Mouse (Mus musculus): ENCODE data around the gene Bcl11b. TPM values are rescaled to one million over a fixed set of nuclear protein-coding genes. Genes with fewer than 3 reads are reported as not detected.

The Bcl11b gene
- total RNA-seq, 2 experiments from 2014 or later = 131 to 149 TPM

DNA sequence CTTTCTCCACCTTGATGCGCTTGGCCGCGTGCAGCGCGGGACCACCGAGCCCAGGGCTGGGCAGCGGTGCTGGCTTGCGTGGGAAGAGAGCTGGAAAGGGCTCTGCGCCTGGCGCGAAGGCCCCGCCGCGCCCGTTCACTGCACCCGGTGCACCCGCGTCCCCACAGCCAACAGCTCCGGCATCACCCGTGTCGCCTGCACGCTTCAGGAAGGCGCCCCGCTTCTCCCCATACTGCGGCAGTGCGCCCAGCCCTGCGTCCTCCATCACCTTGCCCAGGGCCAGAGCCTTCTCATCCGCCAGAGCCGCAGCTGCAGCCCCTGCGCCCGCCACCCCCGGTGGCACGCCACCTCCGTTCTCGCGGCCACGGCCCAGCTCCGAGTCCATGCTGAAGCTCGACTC is 87.4 kb downstream of the Bcl11b start:
- DNase-seq (ENCODE audit: extremely low spot score in 1 of 2, low spot score in 1 of 2) = no peak

DNA sequence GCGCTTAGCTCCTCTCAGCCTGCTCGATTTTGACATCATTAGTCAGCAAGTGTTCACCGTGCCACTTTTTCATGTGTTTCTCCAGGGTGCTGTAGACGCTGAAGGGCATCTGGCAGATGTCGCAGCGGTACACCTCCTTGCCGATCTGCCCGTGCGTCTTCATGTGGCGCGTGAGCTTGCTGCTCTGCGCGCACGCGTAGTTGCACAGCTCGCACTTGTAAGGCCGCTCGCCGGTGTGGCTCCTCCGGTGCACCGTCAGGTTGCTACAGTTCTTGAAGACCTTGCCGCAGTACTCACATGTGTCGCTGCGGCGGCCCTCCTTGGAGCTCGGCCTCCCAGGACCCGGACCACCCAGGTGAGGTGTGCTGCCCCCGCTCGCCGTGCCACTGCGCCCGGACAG is 88.0 kb downstream of the Bcl11b start:
- DNase-seq (ENCODE audit: extremely low spot score in 1 of 2, low spot score in 1 of 2) = no peak

GRCm38 (mm10) chr12:107908826-107909225 is 94.6 kb downstream of the Bcl11b start:
- no peak for DNase-seq (ENCODE audit: extremely low spot score in 1 of 2, low spot score in 1 of 2)

DNA sequence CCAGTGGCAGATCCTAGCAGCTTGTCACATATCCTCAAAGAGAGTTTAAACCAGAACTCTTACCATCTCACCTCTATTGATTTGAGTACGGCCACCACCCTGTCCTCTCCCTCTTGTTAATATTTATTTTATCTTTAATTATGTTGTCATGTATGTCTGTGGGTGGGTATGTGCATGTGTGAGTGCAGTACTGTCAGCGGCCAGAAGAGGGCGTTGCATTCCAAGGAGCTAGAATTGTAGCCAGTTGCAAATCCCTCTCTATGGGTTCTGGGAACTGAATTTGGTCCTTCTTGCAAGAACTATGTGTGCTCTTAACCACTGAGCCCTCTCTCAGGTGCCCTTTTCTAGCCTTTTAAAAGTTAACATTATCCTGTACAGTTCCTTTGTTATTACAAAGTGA is 98.1 kb downstream of the Bcl11b start:
- DNase-seq (ENCODE audit: extremely low spot score in 1 of 2, low spot score in 1 of 2) = no peak

GRCm38 (mm10) chr12:107904457-107904856 is 98.9 kb downstream of the Bcl11b start:
- DNase-seq (ENCODE audit: extremely low spot score in 1 of 2, low spot score in 1 of 2) = no peak

GRCm38 (mm10) chr12:107903949-107904348 is 99.5 kb downstream of the Bcl11b start:
- no peak for DNase-seq (ENCODE audit: extremely low spot score in 1 of 2, low spot score in 1 of 2)

GRCm38 (mm10) chr12:107891449-107891848 is 112.0 kb downstream of the Bcl11b start:
- DNase-seq (ENCODE audit: extremely low spot score in 1 of 2, low spot score in 1 of 2) = no peak

GRCm38 (mm10) chr12:107890326-107890725 is 113.1 kb downstream of the Bcl11b start:
- no peak for DNase-seq (ENCODE audit: extremely low spot score in 1 of 2, low spot score in 1 of 2)

GRCm38 (mm10) chr12:107889841-107890240 is 113.6 kb downstream of the Bcl11b start:
- no peak for DNase-seq (ENCODE audit: extremely low spot score in 1 of 2, low spot score in 1 of 2)

- peak in 1 of 2 experiments; percentile 4 for DNase-seq (ENCODE audit: extremely low spot score in 1 of 2, low spot score in 1 of 2)
These were observed 114.8 kb downstream of the Bcl11b start for GRCm38 (mm10) chr12:107888646-107889045.

GRCm38 (mm10) chr12:107888049-107888448 is 115.4 kb downstream of the Bcl11b start:
- no peak for DNase-seq (ENCODE audit: extremely low spot score in 1 of 2, low spot score in 1 of 2)

DNA sequence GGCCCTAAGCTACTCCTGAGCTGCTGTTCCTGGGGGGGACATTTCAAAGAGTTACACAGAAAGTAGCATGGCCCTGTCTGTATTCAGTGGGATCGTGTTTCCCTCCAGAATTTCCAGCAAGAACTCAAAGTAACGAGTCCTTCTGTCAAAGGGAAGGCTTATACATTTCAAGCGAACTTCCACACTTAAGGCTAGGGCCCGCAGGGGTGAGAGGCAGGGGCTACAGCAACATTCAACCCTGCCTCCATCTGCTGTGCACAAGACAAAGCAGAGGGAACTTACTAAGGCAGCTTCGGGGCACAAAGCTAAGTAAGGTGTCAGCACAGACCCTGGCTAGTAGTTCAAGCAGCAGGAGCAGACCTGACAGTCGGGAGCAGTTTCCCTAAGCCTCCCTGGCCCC is 115.8 kb downstream of the Bcl11b start:
- DNase-seq (ENCODE audit: extremely low spot score in 1 of 2, low spot score in 1 of 2) = no peak

- no peak for DNase-seq (ENCODE audit: extremely low spot score in 1 of 2, low spot score in 1 of 2)
These were observed 118.9 kb downstream of the Bcl11b start for GRCm38 (mm10) chr12:107884330-107885065.

- no peak for DNase-seq (ENCODE audit: extremely low spot score in 1 of 2, low spot score in 1 of 2)
These were observed 121.7 kb downstream of the Bcl11b start for GRCm38 (mm10) chr12:107881726-107882125.

DNA sequence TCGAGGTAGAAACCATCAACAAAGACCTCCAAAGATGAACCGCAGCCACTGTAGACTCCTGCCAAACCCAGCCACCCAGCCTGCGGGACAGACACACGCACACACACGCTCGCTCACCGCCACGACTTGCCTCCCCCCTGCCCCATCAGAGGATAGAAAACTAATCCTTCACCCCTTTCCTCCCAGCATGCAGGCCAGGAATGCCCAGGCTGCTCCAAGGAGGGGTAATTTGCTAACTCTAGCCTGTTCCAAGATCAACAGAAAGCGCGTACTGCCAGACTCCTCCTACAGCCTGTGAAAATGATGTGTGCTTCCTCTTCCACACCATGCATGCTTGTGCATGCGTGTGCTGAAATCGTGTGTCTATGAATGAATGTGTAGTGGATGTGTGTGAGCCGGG is 122.7 kb downstream of the Bcl11b start:
- no peak for DNase-seq (ENCODE audit: extremely low spot score in 1 of 2, low spot score in 1 of 2)

DNA sequence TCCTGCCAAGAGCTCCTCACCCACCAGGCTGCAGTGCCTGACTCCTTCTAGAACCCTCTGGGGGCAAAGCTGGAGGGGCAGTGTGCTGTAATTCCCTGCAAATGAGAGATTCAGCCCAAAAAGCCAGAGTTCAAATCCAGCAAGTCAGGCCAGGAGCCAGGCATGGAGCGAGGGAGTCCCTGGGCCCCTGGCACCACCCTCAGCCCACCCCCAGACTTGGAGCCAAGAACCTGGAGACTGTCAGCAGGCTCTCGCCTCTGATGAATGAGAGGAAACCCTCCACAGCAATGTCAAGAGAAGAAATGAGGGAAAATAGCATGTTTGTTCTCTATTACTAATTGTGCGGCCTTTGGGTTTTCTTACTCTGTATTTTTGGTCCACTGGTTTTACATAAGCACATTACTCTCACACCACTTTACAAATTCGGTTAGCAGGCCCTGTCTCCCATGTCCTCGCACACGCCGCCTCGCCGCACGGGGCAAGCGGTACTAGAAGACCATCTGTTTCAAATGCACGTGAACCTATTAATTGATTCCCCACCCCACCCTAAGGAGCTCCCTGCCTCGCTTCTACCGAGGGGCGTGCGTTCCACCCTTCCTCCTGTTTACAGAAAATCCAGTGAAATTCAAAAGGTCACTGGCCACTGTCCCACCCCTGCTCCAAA is 124.2 kb downstream of the Bcl11b start:
- DNase-seq (ENCODE audit: extremely low spot score in 1 of 2, low spot score in 1 of 2) = no peak

DNA sequence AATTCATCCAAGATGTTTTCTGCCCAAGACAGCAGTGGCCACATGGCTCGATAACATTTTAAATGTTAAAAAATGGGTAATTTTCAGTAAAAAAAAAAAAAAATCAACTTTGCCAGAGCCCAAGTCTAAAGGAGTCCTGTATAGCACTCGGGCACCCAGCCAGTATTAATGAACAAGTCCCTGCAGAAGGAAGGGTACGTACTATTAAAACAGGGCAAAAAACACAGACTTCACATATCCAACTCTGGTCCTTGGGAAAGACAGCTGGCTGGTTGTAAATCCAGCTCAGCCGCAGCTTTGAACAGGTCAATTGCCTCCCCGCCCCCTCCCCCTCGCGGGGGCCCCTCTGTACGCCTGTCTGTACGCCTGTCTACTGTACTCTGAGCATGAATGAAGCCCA is 127.2 kb downstream of the Bcl11b start:
- no peak for DNase-seq (ENCODE audit: extremely low spot score in 1 of 2, low spot score in 1 of 2)

GRCm38 (mm10) chr12:107874467-107875142 is 128.8 kb downstream of the Bcl11b start:
- no peak for DNase-seq (ENCODE audit: extremely low spot score in 1 of 2, low spot score in 1 of 2)

DNA sequence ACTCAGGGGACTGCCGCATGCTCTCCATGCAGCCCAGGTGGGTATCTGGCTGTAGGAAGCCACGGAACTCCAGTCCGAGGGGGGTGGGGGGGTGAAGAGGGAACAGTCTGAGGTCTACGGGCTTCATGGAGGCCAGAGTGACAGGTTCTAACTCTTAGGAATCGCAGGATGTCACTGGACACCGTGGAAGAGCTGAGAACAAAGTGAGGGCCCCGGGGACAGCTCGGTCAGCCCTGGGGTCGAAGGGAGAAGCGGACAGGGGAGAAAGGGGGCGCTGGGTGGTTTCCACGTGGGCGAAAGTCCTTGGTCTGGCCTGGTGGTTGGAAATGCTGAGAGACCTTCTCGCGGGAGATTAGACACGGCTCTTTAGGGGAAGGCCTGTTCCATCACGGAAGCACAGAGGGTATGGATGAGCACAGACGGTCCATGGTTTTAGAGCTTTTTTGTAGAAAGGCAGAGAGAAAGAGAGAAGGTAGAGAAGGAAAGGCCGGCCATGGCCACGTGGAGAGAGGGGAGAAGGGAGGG is 133.8 kb downstream of the Bcl11b start:
- DNase-seq (ENCODE audit: extremely low spot score in 1 of 2, low spot score in 1 of 2) = no peak

DNA sequence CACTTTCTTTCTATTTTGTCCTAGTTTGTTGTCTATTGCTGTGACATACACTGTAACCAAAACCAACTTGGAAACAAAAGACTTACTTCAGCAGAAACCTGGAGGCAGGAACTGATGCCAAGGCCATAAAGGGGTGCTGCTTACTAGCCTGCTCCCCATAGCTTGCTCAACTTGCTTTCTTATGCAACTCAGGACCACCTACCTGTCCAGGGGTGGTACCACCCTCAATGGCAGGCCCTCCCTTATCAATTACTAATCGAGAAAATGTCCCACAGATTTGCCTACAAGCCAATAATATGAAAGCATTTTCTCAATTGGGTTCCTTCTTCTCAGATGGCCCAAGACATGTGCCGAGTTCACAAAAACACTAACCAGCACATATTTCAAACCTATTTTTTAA is 135.1 kb downstream of the Bcl11b start:
- DNase-seq (ENCODE audit: extremely low spot score in 1 of 2, low spot score in 1 of 2) = no peak
